In genomic region chr2:160440236-160440635, GRCm38 (mm10) we compare ENCODE assay signal across 20 mouse cellular contexts.
"Had no signal": no experiment of that assay in that cellular context is flagged by ENCODE, and none has a peak within 500 bp of the region (broad histone marks: within the 10 kb centered on the region; RNA-seq: fewer than 3 reads in every experiment).

No protein-coding gene starts in this region.

- H3K36me3 ChIP-seq: limb, embryonic 12.5 days; limb, embryonic 15.5 days; neural tube, embryonic 13.5 days; stomach, embryonic 15.5 days had no signal

- H3K9me3 ChIP-seq: limb, embryonic 12.5 days; limb, embryonic 15.5 days; neural tube, embryonic 13.5 days; stomach, embryonic 15.5 days had no signal

- H3K27ac ChIP-seq: limb, embryonic 12.5 days; limb, embryonic 15.5 days; liver, embryonic 14.5 days; macrophage; neural tube, embryonic 13.5 days; stomach, embryonic 15.5 days had no signal

- H3K4me2 ChIP-seq: limb, embryonic 12.5 days; limb, embryonic 15.5 days; liver, embryonic 11.5 days; lung, embryonic 14.5 days; neural tube, embryonic 13.5 days; stomach, embryonic 15.5 days had no signal

- ATAC-seq: liver, postnatal 0 days; lung, postnatal 0 days had no signal

- H3K4me1 ChIP-seq: neural tube, embryonic 13.5 days; stomach, embryonic 15.5 days had no signal

- DNase-seq: kidney, adult 18-20 months; kidney, adult 9 months; kidney, postnatal 14 days; kidney, postnatal 4 days; left cerebral cortex, postnatal 4 days; liver, postnatal 0 days; lung, embryonic 14.5 days; midbrain, embryonic 14.5 days; retina, postnatal 1 day; spleen, adult 18-20 months; thymus, postnatal 25 days had no signal

- H3K9ac ChIP-seq: limb, embryonic 12.5 days; limb, embryonic 15.5 days; liver, embryonic 14.5 days; liver, postnatal 0 days; lung, embryonic 14.5 days; neural tube, embryonic 13.5 days; stomach, embryonic 15.5 days had no signal

- H3K4me3 ChIP-seq: limb, embryonic 12.5 days; limb, embryonic 15.5 days; myocyte; neural tube, embryonic 13.5 days; stomach, embryonic 15.5 days had no signal
